In genomic region chr7:145242028-145242427, GRCm38 (mm10) we compare ENCODE assay signal across 30 mouse cellular contexts. TPM values are rescaled to one million over a fixed set of nuclear protein-coding genes. Genes with fewer than 3 reads are reported as not detected.
DNase-seq lines count a peak whose midpoint lies in the region; ATAC-seq lines count a peak whose summit lies in the region.
"Had no signal": no experiment of that assay in that cellular context is flagged by ENCODE, and none has a peak within 500 bp of the region (broad histone marks: within the 10 kb centered on the region; RNA-seq: fewer than 3 reads in every experiment).

No protein-coding gene starts in this region.

- no peaks in the 10 kb centered on the region for H3K36me3 ChIP-seq in kidney, embryonic 15.5 days
- H3K36me3 ChIP-seq: embryonic facial prominence, embryonic 10.5 days; embryonic facial prominence, embryonic 15.5 days; heart, embryonic 10.5 days; heart, embryonic 15.5 days; hindbrain, embryonic 12.5 days; intestine, embryonic 15.5 days; midbrain, embryonic 13.5 days; stomach, embryonic 15.5 days had no signal

- no peak overlapping the region for H3K27ac ChIP-seq in kidney, embryonic 15.5 days
- H3K27ac ChIP-seq: embryonic facial prominence, embryonic 15.5 days; forebrain, embryonic 13.5 days; heart, embryonic 10.5 days; heart, embryonic 15.5 days; hindbrain, embryonic 12.5 days; hindbrain, postnatal 0 days; intestine, embryonic 15.5 days; left cerebral cortex, adult 2 months; liver, embryonic 14.5 days; macrophage; midbrain, embryonic 13.5 days; stomach, embryonic 15.5 days had no signal

- peaks cover 28% of the 10 kb centered on the region for H3K4me1 ChIP-seq in kidney, embryonic 15.5 days
- H3K4me1 ChIP-seq: forebrain, embryonic 13.5 days; stomach, embryonic 15.5 days had no signal

- H3K4me3 ChIP-seq in kidney, embryonic 15.5 days (replicated peaks): no peak overlapping the region
- H3K4me3 ChIP-seq: embryonic facial prominence, embryonic 10.5 days; embryonic facial prominence, embryonic 15.5 days; forebrain, embryonic 13.5 days; heart, embryonic 10.5 days; heart, embryonic 15.5 days; hindbrain, embryonic 12.5 days; intestine, embryonic 15.5 days; left cerebral cortex, adult 2 months; midbrain, embryonic 13.5 days; stomach, embryonic 15.5 days had no signal

- no peaks in the 10 kb centered on the region for H3K9me3 ChIP-seq in kidney, embryonic 15.5 days (replicated peaks)
- H3K9me3 ChIP-seq: embryonic facial prominence, embryonic 10.5 days; embryonic facial prominence, embryonic 15.5 days; forebrain, embryonic 13.5 days; heart, embryonic 10.5 days; heart, embryonic 15.5 days; hindbrain, embryonic 12.5 days; intestine, embryonic 15.5 days; midbrain, embryonic 13.5 days; stomach, embryonic 15.5 days had no signal

- H3K27me3 ChIP-seq in kidney, embryonic 15.5 days: no peaks in the 10 kb centered on the region
- H3K27me3 ChIP-seq: embryonic facial prominence, embryonic 15.5 days; heart, embryonic 15.5 days; intestine, embryonic 15.5 days; midbrain, embryonic 13.5 days; stomach, embryonic 15.5 days had no signal

- no peak overlapping the region for H3K9ac ChIP-seq in kidney, embryonic 15.5 days
- H3K9ac ChIP-seq: embryonic facial prominence, embryonic 15.5 days; forebrain, embryonic 13.5 days; heart, embryonic 15.5 days; hindbrain, embryonic 12.5 days; intestine, embryonic 15.5 days; liver, embryonic 14.5 days; midbrain, embryonic 13.5 days; stomach, embryonic 15.5 days had no signal

- peak; percentile 56 for DNase-seq in cerebellum, adult 11-12 months
- no peak for DNase-seq in cerebellum, postnatal 4 days (ENCODE audit: low spot score in 2 of 2)
- DNase-seq in kidney, adult 18-20 months: peak; percentile 86
- peak; percentile 92 to 95 for DNase-seq in kidney, adult 8-10 months
- peak; percentile 91 to 93 for DNase-seq in kidney, postnatal 36 days
- no peak for DNase-seq in testis, postnatal 10 days (ENCODE audit: low spot score)
- DNase-seq in layer of hippocampus, adult 9-10 months (ENCODE audit: low spot score): no peak
- DNase-seq: gastrocnemius, postnatal 14 days; heart, postnatal 36 days; lung, adult 2 months; lung, postnatal 10 days; retina, postnatal 1 day; right cerebral cortex, postnatal 14 days; thymus, adult 18-20 months; thymus, postnatal 36 days had no signal

- no peak overlapping the region for H3K4me2 ChIP-seq in kidney, embryonic 15.5 days
- H3K4me2 ChIP-seq: embryonic facial prominence, embryonic 15.5 days; forebrain, embryonic 13.5 days; heart, embryonic 15.5 days; hindbrain, embryonic 12.5 days; intestine, embryonic 15.5 days; midbrain, embryonic 13.5 days; stomach, embryonic 15.5 days had no signal

- 61% methylated on average over 9 of the region's 9 CpGs for WGBS in kidney, embryonic 15.5 days

- ATAC-seq in kidney, embryonic 15.5 days (replicated peaks; ENCODE audit: low FRiP score): no peak
- ATAC-seq: intestine, embryonic 15.5 days had no signal

RNA-seq across cellular contexts. Expression of gene 1810010D01Rik, which starts 34.1 kb away (rescaled TPM):
- 0.56 TPM in 1 of 2 replicates, not detected in the other for polyA plus RNA-seq in kidney, embryonic 15.5 days (2015; fragmentation: Nextera tagmentation; extraction: Ambion mirVana)
- polyA plus RNA-seq: embryonic facial prominence, embryonic 10.5 days; heart, embryonic 15.5 days; hindbrain, postnatal 0 days; macrophage; neural tube, embryonic 14.5 days had no signal

RNA-seq across cellular contexts. Expression of gene Tpcn2, which starts 41.8 kb away (rescaled TPM):
- 8.8 and 9.7 TPM in 2 replicates for polyA plus RNA-seq in kidney, embryonic 15.5 days (2015; fragmentation: Nextera tagmentation; extraction: Ambion mirVana)

RNA-seq across cellular contexts. Expression of gene Mrgprf, which starts 58.6 kb away (rescaled TPM):
- 2.5 and 3.7 TPM in 2 replicates for polyA plus RNA-seq in kidney, embryonic 15.5 days (2015; fragmentation: Nextera tagmentation; extraction: Ambion mirVana)
- polyA plus RNA-seq: macrophage had no signal

Comparison
In these comparisons a context has a peak if more than half of its experiments do, and no peak if none do; other contexts are left out.
1. DNase-seq: peak in cerebellum, adult 11-12 months (single experiment), kidney, adult 18-20 months (single experiment), kidney, adult 8-10 months (2 of 2) and kidney, postnatal 36 days (2 of 2); none in cerebellum, postnatal 4 days (0 of 2), testis, postnatal 10 days (single experiment) and layer of hippocampus, adult 9-10 months (single experiment).